ENCODE assay signal across 12 mouse cellular contexts in the genomic region with DNA sequence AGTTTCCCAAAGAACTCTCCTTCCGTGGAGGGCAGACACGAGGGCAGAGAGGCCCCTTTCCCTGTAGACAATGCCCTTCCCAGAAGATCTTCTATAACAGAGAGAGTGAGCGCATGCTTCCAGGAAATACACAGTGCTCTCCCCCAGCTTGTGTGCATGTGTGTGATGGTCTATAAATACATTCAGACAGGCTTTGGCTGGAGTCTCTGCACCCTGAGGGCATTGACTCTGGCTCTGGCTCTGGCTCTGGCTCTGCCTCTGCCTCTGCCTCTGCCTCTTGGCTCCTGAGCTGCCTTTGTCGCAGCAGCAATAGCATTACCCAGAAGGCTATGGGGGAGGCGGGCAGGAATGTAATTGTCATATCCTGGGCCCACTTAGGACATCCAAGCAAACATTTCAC. TPM values are rescaled to one million over a fixed set of nuclear protein-coding genes. Genes with fewer than 3 reads are reported as not detected.
A peak's percentile ranks its signal among the peaks of the same experiment; 100 is the strongest.
DNase-seq lines count a peak whose midpoint lies in the region; ATAC-seq lines count a peak whose summit lies in the region.
"Had no signal": no experiment of that assay in that cellular context is flagged by ENCODE, and none has a peak within 500 bp of the region (broad histone marks: within the 10 kb centered on the region; RNA-seq: fewer than 3 reads in every experiment).

No protein-coding gene starts in this region.

- H3K9ac ChIP-seq in midbrain, embryonic 11.5 days (ENCODE audit: low read length) = no peak overlapping the region
- no peak overlapping the region for H3K9ac ChIP-seq in heart, embryonic 12.5 days
- H3K9ac ChIP-seq: midbrain, embryonic 12.5 days had no signal

- DNase-seq in gastrocnemius, adult 18-20 months (ENCODE audit: low spot score) = peak; percentile 66
- DNase-seq in gastrocnemius, postnatal 10 days = no peak
- DNase-seq in midbrain, embryonic 10.5 days (ENCODE audit: low spot score) = no peak
- no peak for DNase-seq in midbrain, embryonic 11.5 days (ENCODE audit: low spot score, missing footprints)
- DNase-seq in skeletal muscle tissue, adult 2 months (ENCODE audit: low read depth, low spot score) = peak; percentile 79
- no peak for DNase-seq in spleen, postnatal 36 days (ENCODE audit: low spot score in 2 of 2)
- DNase-seq in T-cell, adult 2 months (ENCODE audit: low spot score) = no peak
- DNase-seq: right cerebral cortex, postnatal 14 days had no signal

- H3K27ac ChIP-seq in midbrain, embryonic 10.5 days (replicated peaks) = peak overlapping the region; percentile 50; the same call in 1 of the 2 replicates
- H3K27ac ChIP-seq in midbrain, embryonic 11.5 days (ENCODE audit: low read depth, low read length) = no peak overlapping the region
- peak overlapping the region; percentile 72 for H3K27ac ChIP-seq in heart, embryonic 12.5 days (ENCODE audit: poor library complexity, severe bottlenecking)
- H3K27ac ChIP-seq: midbrain, embryonic 12.5 days had no signal

- H3K4me3 ChIP-seq in midbrain, embryonic 10.5 days = no peak overlapping the region
- no peak overlapping the region for H3K4me3 ChIP-seq in midbrain, embryonic 11.5 days (ENCODE audit: low read depth, low read length)
- no peak overlapping the region for H3K4me3 ChIP-seq in heart, embryonic 12.5 days
- H3K4me3 ChIP-seq: midbrain, embryonic 12.5 days had no signal

- H3K4me1 ChIP-seq in midbrain, embryonic 10.5 days = peaks cover 30% of the 10 kb centered on the region
- H3K4me1 ChIP-seq in midbrain, embryonic 11.5 days (ENCODE audit: control insufficient read depth, insufficient read depth, low read length) = peaks cover 4% of the 10 kb centered on the region
- peaks cover 30% of the 10 kb centered on the region for H3K4me1 ChIP-seq in heart, embryonic 12.5 days (replicated peaks)

- H3K4me2 ChIP-seq in midbrain, embryonic 11.5 days = no peak overlapping the region
- H3K4me2 ChIP-seq in heart, embryonic 12.5 days = no peak overlapping the region
- H3K4me2 ChIP-seq: midbrain, embryonic 12.5 days had no signal

- no peaks in the 10 kb centered on the region for H3K9me3 ChIP-seq in midbrain, embryonic 10.5 days (replicated peaks)
- H3K9me3 ChIP-seq in midbrain, embryonic 11.5 days (ENCODE audit: control insufficient read depth, low read length) = no peaks in the 10 kb centered on the region
- H3K9me3 ChIP-seq in heart, embryonic 12.5 days (replicated peaks) = no peaks in the 10 kb centered on the region
- H3K9me3 ChIP-seq: midbrain, embryonic 12.5 days had no signal

- ATAC-seq in midbrain, embryonic 11.5 days (ENCODE audit: low FRiP score) = no peak
- ATAC-seq in heart, embryonic 12.5 days (ENCODE audit: insufficient number of reproducible peaks, low FRiP score) = no peak
- ATAC-seq: CD4-positive, CD25-positive, alpha-beta regulatory T cell, adult 4 months had no signal

- no peaks in the 10 kb centered on the region for H3K27me3 ChIP-seq in midbrain, embryonic 10.5 days (ENCODE audit: low read depth, poor library complexity, severe bottlenecking)
- H3K27me3 ChIP-seq in midbrain, embryonic 11.5 days (ENCODE audit: control insufficient read depth, insufficient read depth, low read length) = no peaks in the 10 kb centered on the region
- H3K27me3 ChIP-seq in heart, embryonic 12.5 days (replicated peaks) = 0 out of 2 replicates have a peak, but pooled peaks cover 5% of the 10 kb centered on the region

- 78% methylated on average over 5 of the region's 5 CpGs for WGBS in midbrain, embryonic 10.5 days
- WGBS in midbrain, embryonic 11.5 days = 70% methylated on average over 5 of the region's 5 CpGs
- 45% methylated on average over 5 of the region's 5 CpGs for WGBS in heart, embryonic 12.5 days

- H3K36me3 ChIP-seq in midbrain, embryonic 10.5 days = no peaks in the 10 kb centered on the region
- H3K36me3 ChIP-seq in midbrain, embryonic 11.5 days (ENCODE audit: control insufficient read depth, insufficient read depth, low read length) = no peaks in the 10 kb centered on the region
- no peaks in the 10 kb centered on the region for H3K36me3 ChIP-seq in heart, embryonic 12.5 days
- H3K36me3 ChIP-seq: midbrain, embryonic 12.5 days had no signal

RNA-seq across cellular contexts. Expression of a gene that starts 7.2 kb away (rescaled TPM):
- not detected for total RNA-seq in gastrocnemius, adult 18-20 months (2021)
- total RNA-seq in gastrocnemius, postnatal 10 days (2021) = under 1 TPM in 1 of 2 experiments, not detected in 1; 0.16 TPM
- not detected in 2 replicates for polyA plus RNA-seq in midbrain, embryonic 10.5 days (2016; fragmentation: Nextera tagmentation; extraction: Ambion mirVana)
- not detected in 2 replicates for polyA plus RNA-seq in midbrain, embryonic 11.5 days (2014; fragmentation: Nextera tagmentation; extraction: Ambion mirVana)
- polyA plus RNA-seq in heart, embryonic 12.5 days (2016; fragmentation: Nextera tagmentation; extraction: Ambion mirVana) = 0.32 and 0.49 TPM in 2 replicates
- total RNA-seq: heart, postnatal 14 days had no signal
- polyA plus RNA-seq: CD4-positive, CD25-positive, alpha-beta regulatory T cell, adult 4 months; midbrain, embryonic 12.5 days had no signal

RNA-seq across cellular contexts. Expression of a gene that starts 24.9 kb away (rescaled TPM):
- total RNA-seq in gastrocnemius, adult 18-20 months (2021) = 10 to 100 TPM; 41.2 to 63.7 TPM
- 10 to 100 TPM; 25.0 to 30.4 TPM for total RNA-seq in gastrocnemius, postnatal 10 days (2021)
- 107 and 161 TPM in 2 replicates for polyA plus RNA-seq in midbrain, embryonic 10.5 days (2016; fragmentation: Nextera tagmentation; extraction: Ambion mirVana)
- polyA plus RNA-seq in midbrain, embryonic 11.5 days (2014; fragmentation: Nextera tagmentation; extraction: Ambion mirVana) = 150 and 153 TPM in 2 replicates
- 37.8 and 40.4 TPM in 2 replicates for polyA plus RNA-seq in heart, embryonic 12.5 days (2016; fragmentation: Nextera tagmentation; extraction: Ambion mirVana)

Comparison
In these comparisons a context has a peak if more than half of its experiments do, and no peak if none do; other contexts are left out.
1. DNase-seq: peak in gastrocnemius, adult 18-20 months (single experiment) and skeletal muscle tissue, adult 2 months (single experiment); none in gastrocnemius, postnatal 10 days (single experiment), midbrain, embryonic 10.5 days (single experiment), midbrain, embryonic 11.5 days (single experiment), spleen, postnatal 36 days (0 of 2) and T-cell, adult 2 months (single experiment).